Mouse (Mus musculus) Patski (cell line): ENCODE data around the gene Fer. TPM values are rescaled to one million over a fixed set of nuclear protein-coding genes. Genes with fewer than 3 reads are reported as not detected.

Experiments used
- ATAC-seq: fragments of 100-300 bp; one replicate; pipeline ENCODE4 v1.8.0; 2021
- CTCF ChIA-PET: fragments of 350-600 bp; sonication (Branson Sonifier 250); formaldehyde crosslinking; loops from one replicate; lab custom pipeline; 2022; ENCODE audit warnings: inconsistent platforms; lab: Charles Lee
- POLR2A ChIA-PET: fragments of 350-600 bp; sonication (Branson Sonifier 250); formaldehyde crosslinking; loops from one replicate; lab custom pipeline; 2022; ENCODE audit warnings: antibody characterized with exemption, inconsistent platforms; lab: Charles Lee
- DNase-seq: peaks from one replicate; pipeline ENCODE4 v3.0.0-alpha.2; 2011; ENCODE audit warnings: low read depth, low spot score
- H3K27me3 ChIP-seq: fragments of 371-371 bp; one replicate; pipeline ENCODE4 v1.5.1; 2021
- CTCF ChIP-seq: fragments of 100-300 bp; IDR thresholded peaks from one replicate; pipeline ENCODE4 v1.5.1; 2021
- in situ Hi-C: fragments of 300-500 bp; cut with MboI; formaldehyde crosslinking; loops from 3 replicates; pipeline ENCODE4 v1.11.1; 2018; ENCODE audit warnings: low pct_unique_long_range_greater_than_20kb, mixed read lengths
- polyA plus RNA-seq: library from polyadenylated mRNA; unstranded; gene quantifications from one replicate; pipeline ENCODE4 v1.2.3, GENCODE M21; 2021

The Fer gene
- polyA plus RNA-seq, 1 experiment from 2014 or later: 34.8 TPM

GRCm38 (mm10) chr17:63863647-63864149 is 836 bp downstream of the Fer start, which contains the start of gene A930002H24Rik:
A930002H24Rik (minus strand) TSS chr17:63863791.
- ATAC-seq (peak; percentile 99), DNase-seq (peak; percentile 88)
- no peaks in the 10 kb centered on the region for H3K27me3 ChIP-seq
- in situ Hi-C loops: no loop called here
- ChIA-PET POLR2A (interaction anchor here (0.9 to 1.8 kb wide), 5 partner anchors 10 to 188 kb away, joined by 3 to 5 read pairs (median 3); no protein-coding TSS in a partner anchor), CTCF (interaction anchor here (1.2 to 1.6 kb wide), 2 partner anchors 60 to 288 kb away, joined by 5 read pairs; no protein-coding TSS in a partner anchor)
- TF ChIP-seq CTCF: no peak

- ATAC-seq (peak; percentile 59), DNase-seq (no peak)
- CTCF ChIA-PET: interaction anchor here (1.2 kb wide), 1 partner anchor 61 kb away, joined by 5 read pairs; no protein-coding TSS in a partner anchor
- no peak for TF ChIP-seq CTCF
- no peaks in the 10 kb centered on the region for H3K27me3 ChIP-seq
- POLR2A ChIA-PET: interaction anchor here (0.9 to 1.8 kb wide), 4 partner anchors 9 to 189 kb away, joined by 3 to 5 read pairs (median 4); no protein-coding TSS in a partner anchor
- in situ Hi-C loops: no loop called here
Observed at GRCm38 (mm10) chr17:63864171-63864571, 1.3 kb downstream of the Fer start.

GRCm38 (mm10) chr17:63871773-63872172 is 8.9 kb downstream of the Fer start:
- no peak for DNase-seq
- ChIA-PET POLR2A (no interaction called here), CTCF (no interaction called here)
- no peak for ATAC-seq
- no peaks in the 10 kb centered on the region for H3K27me3 ChIP-seq
- no peak for TF ChIP-seq CTCF
- in situ Hi-C loops: no loop called here

- DNase-seq: no peak
- no peak for ATAC-seq
- ChIA-PET POLR2A (no interaction called here), CTCF (no interaction called here)
- in situ Hi-C loops: no loop called here
- no peaks in the 10 kb centered on the region for H3K27me3 ChIP-seq
- TF ChIP-seq CTCF: no peak
Observed at GRCm38 (mm10) chr17:63878889-63879288, 16.0 kb downstream of the Fer start.

- in situ Hi-C loops: no loop called here
- POLR2A ChIA-PET: no interaction called here
- ATAC-seq: no peak
- CTCF ChIA-PET: no interaction called here
- TF ChIP-seq CTCF: no peak
- no peaks in the 10 kb centered on the region for H3K27me3 ChIP-seq
- DNase-seq: no peak
Observed at GRCm38 (mm10) chr17:63880009-63880408, 17.1 kb downstream of the Fer start.

- no peak for TF ChIP-seq CTCF
- ChIA-PET POLR2A (no interaction called here), CTCF (interaction anchor here (1.5 kb wide), 1 partner anchor 13 kb away, joined by 6 read pairs; no protein-coding TSS in a partner anchor)
- DNase-seq (no peak), ATAC-seq (no peak)
- no peaks in the 10 kb centered on the region for H3K27me3 ChIP-seq
- in situ Hi-C loops: no loop called here
Observed at GRCm38 (mm10) chr17:63886988-63887387, 24.1 kb downstream of the Fer start.

GRCm38 (mm10) chr17:63890611-63891010 is 27.7 kb downstream of the Fer start:
- DNase-seq (no peak), ATAC-seq (no peak)
- ChIA-PET CTCF (no interaction called here), POLR2A (interaction anchor here (0.6 kb wide), 1 partner anchor 87 kb away, joined by 3 read pairs; no protein-coding TSS in a partner anchor)
- H3K27me3 ChIP-seq: no peaks in the 10 kb centered on the region
- TF ChIP-seq CTCF: no peak
- in situ Hi-C loops: no loop called here

GRCm38 (mm10) chr17:63895829-63896228 is 33.0 kb downstream of the Fer start:
- H3K27me3 ChIP-seq: no peaks in the 10 kb centered on the region
- ChIA-PET CTCF (interaction anchor here (0.7 kb wide), 1 partner anchor 10 kb away, joined by 3 read pairs; no protein-coding TSS in a partner anchor), POLR2A (no interaction called here)
- no peak for TF ChIP-seq CTCF
- DNase-seq (no peak), ATAC-seq (no peak)
- in situ Hi-C loops: no loop called here

- CTCF ChIA-PET: interaction anchor here (0.8 to 1.5 kb wide), 3 partner anchors 10 to 31 kb away, joined by 3 to 7 read pairs (median 4); no protein-coding TSS in a partner anchor
- H3K27me3 ChIP-seq: no peaks in the 10 kb centered on the region
- TF ChIP-seq CTCF: no peak
- ATAC-seq (no peak), DNase-seq (no peak)
- POLR2A ChIA-PET: no interaction called here
- in situ Hi-C loops: no loop called here
Observed at GRCm38 (mm10) chr17:63897050-63897449, 34.2 kb downstream of the Fer start.

- TF ChIP-seq CTCF: peak; percentile 49
Observed at GRCm38 (mm10) chr17:63909297-63909696, 46.4 kb downstream of the Fer start.

GRCm38 (mm10) chr17:63921601-63922203 is 58.8 kb downstream of the Fer start:
- CTCF ChIA-PET: interaction anchor here (1.0 kb wide), 1 partner anchor 13 kb away, joined by 4 read pairs; no protein-coding TSS in a partner anchor
- no peak for DNase-seq
- in situ Hi-C loops: no loop called here
- TF ChIP-seq CTCF: no peak
- H3K27me3 ChIP-seq: no peaks in the 10 kb centered on the region
- POLR2A ChIA-PET: no interaction called here
- no peak for ATAC-seq

More at GRCm38 (mm10) chr17:63909297-63909696, 46.4 kb downstream of the Fer start:
- ATAC-seq (no peak), DNase-seq (no peak)
- H3K27me3 ChIP-seq: no peaks in the 10 kb centered on the region
- ChIA-PET CTCF (interaction anchor here (2.1 kb wide), 1 partner anchor 12 kb away, joined by 4 read pairs; no protein-coding TSS in a partner anchor), POLR2A (no interaction called here)
- in situ Hi-C loops: no loop called here
